Mouse (Mus musculus): Measurements from ENCODE around the gene Rplp0. TPM values are rescaled to one million over a fixed set of nuclear protein-coding genes. Genes with fewer than 3 reads are reported as not detected.

Gene Rplp0
- total RNA-seq, 2 experiments from 2014 or later: 645 to 715 TPM

- DNase-seq: no peak
- intact Hi-C loops (cut with DNase I): no loop called here
Observed at GRCm38 (mm10) chr5:115548501-115549285, 10.6 kb upstream of the Rplp0 start.

DNA sequence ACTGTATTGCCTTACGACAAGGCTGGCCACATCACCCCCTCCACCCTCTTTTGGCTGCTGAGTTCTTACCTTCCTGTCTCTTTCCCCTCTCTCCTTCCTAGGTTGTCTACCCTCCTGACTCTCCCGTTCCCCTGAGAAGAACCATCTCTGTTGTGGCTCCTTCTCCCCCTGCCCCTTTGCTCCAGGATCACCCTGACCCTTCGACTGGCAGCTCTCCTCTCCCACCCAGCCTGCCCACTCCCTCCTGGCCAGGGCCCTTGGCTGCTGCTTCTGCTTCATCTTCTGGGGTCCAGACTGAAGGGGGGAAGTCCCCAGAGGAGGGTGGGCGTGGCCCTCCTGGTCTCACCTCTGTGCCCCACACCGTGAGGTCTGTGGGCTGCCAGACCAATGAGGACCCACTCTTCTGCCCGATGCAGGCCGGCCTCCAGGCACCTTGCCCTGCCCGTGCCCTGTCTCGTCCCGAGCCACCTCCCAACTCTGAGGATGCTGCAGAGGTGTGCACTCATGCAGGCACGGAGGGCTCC is 8.7 kb upstream of the Rplp0 start:
- intact Hi-C loops (cut with DNase I): no loop called here
- no peak for DNase-seq

- no peak for DNase-seq
- intact Hi-C loops (cut with DNase I): no loop called here
Observed at GRCm38 (mm10) chr5:115551386-115551785, 7.9 kb upstream of the Rplp0 start.

- no peak for DNase-seq
- intact Hi-C loops (cut with DNase I): no loop called here
Observed at GRCm38 (mm10) chr5:115551799-115552198, 7.5 kb upstream of the Rplp0 start.

DNA sequence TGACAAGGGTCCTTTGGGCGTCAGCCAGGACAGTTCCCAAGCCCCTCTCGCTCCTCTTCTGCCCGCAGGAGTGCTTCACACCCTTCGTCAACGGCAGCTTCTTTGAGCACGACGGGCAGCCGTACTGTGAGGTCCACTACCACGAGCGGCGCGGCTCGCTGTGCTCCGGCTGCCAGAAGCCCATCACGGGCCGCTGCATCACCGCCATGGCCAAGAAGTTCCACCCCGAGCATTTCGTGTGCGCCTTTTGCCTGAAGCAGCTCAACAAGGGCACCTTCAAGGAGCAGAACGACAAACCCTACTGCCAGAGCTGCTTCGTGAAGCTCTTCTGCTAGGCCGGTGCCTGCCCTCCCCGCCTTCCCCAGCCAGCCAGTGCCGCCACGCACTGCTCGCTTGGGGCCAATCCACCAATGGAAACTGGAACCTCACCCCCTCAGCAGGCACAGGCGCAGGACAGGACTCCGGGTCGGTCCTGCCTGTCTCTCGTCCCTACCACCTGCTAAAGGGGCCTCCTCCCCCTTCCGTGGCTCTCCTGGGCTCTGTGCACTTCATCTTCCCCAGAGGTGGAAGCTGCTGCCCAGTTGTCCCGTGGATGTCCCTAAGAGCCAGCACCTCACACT is 5.4 kb upstream of the Rplp0 start:
- intact Hi-C loops (cut with DNase I): no loop called here
- DNase-seq: no peak

DNA sequence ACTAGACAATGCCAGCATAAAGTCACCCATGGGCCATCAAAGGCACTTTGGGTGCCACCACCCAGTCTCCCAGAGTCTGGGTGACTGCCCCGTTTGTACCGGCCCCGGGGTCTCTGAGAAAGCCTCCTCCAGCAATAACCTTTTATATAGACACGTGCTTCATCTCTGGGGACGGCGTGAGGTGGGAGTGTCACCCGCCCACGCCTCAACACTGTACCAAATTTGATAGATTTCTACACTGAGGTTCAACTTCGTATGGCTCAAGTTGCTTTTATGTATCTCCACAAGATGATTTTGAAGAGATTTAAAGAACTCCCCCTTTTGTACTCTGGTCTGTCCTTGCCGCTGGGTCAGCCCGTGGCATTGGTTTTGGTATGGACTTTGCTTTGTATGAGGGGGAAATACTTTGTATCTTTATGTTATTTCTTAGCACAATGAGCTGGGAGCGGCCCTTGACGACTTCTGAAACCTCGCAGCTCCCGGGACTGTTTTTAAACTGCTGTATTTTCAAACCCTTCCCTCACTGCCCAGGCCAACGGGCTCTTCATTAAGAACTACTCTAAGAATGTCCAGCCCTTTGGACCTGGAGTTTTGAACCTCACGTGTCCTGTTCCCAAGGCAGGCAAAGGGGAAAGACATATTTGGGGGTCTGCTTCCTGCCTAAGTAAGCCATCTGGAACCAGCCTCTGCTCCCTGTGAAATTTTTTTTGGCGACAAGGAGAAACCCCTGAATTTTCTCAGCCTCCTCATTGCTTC is 4.6 kb upstream of the Rplp0 start:
- intact Hi-C loops (cut with DNase I): no loop called here
- DNase-seq: no peak

DNA sequence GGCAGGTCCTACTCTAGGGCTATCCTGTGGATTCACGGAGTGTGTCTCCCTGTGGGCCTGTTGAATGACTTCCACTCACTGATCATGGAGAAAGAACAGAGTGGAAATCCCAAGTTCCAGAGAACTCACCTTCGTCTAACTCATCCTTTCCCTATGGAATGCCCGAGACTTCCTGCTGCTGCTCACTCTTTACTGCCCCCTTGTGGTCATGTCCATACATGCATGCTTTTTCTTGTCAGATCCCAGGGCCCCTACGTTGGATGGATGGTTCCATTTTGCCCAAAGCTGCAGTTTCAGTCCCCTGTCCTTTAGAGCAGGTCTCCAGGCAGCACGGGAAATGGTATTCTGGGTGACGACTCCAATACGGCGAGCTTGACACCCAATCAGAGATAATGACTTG is 3.0 kb upstream of the Rplp0 start:
- intact Hi-C loops (cut with DNase I): no loop called here
- peak; percentile 73 to 85 for DNase-seq

GRCm38 (mm10) chr5:115558182-115558794 is 979 bp upstream of the Rplp0 start:
- DNase-seq: no peak
- intact Hi-C loops (cut with DNase I): loop anchor here (2.0 kb wide), 1 partner anchor 19 kb away; no protein-coding TSS in a partner anchor

GRCm38 (mm10) chr5:115560336-115560905 is 1.2 kb downstream of the Rplp0 start:
- no peak for DNase-seq
- intact Hi-C loops (cut with DNase I): no loop called here

DNA sequence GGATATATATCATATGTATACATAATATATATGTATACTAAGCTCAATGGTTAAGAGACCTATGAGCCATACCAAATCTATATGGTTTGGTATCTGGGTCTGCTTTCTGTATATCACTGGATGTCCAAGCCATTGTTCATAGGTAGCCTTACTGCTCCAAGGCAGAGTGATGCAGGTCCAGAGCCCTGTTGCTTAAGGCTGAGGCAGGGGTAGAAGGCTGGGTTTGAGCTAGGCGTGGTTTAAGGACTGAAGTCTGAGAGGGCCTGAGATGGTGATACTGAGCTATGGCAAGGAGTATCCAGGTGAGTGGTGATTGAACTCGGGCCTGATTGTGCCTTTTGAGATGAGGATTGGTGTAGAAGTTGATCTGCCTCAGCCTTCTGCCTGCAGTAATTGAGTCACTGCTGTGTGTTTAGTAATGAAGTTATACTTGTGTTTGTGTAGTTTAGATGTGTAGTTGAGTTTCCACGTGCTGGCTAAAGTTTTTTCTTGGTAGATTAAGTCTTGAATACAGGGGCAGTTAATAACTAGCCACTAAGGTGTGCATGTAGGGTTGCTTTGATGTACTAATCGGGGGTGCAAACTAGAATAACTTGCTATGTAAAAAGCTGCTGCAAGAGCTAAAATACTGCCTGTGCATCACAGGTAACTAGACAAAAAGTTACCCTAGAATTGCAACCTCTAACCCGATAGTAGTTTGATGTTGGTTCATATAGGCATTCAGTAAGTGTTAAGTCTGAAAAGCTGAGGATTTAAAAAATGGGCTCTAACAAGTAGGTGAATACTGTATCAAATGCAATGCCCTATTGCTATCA is 4.7 kb downstream of the Rplp0 start:
- intact Hi-C loops (cut with DNase I): no loop called here
- DNase-seq: no peak

GRCm38 (mm10) chr5:115564737-115565393 is 5.6 kb downstream of the Rplp0 start, which contains the start of gene Gcn1l1:
Gene Gcn1l1, plus strand, starts transcription at chr5:115565254.
- intact Hi-C loops (cut with DNase I): no loop called here

GRCm38 (mm10) chr5:115565403-115565802 is 6.1 kb downstream of the Rplp0 start:
- no peak for DNase-seq
- intact Hi-C loops (cut with DNase I): no loop called here

More at GRCm38 (mm10) chr5:115564737-115565393, 5.6 kb downstream of the Rplp0 start, which contains the start of gene Gcn1l1:
- peak; percentile 85 to 87 for DNase-seq

GRCm38 (mm10) chr5:115568681-115569080 is 9.4 kb downstream of the Rplp0 start:
- intact Hi-C loops (cut with DNase I): no loop called here
- DNase-seq: no peak

- intact Hi-C loops (cut with DNase I): no loop called here
- DNase-seq: no peak
Observed at GRCm38 (mm10) chr5:115569308-115569707, 10.0 kb downstream of the Rplp0 start.

DNA sequence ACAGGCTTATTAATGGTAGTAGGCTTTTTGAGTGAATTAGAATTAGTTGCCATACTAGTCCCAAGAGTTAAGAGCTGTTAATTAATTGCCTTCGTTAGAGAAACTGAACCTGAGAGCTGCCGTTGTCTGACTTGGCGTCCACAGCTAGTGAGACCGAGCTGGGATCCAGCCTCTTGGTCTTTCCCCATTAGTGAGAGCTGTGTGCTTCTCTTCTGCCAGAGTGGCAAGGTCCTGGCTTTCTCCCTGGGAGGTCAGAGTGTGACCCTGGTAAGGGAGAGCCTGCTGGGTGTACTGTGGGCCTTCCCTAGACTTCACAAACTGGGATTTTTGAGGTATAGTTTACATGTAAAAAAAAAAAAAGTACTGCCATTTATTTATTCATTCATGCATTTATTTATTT is 10.5 kb downstream of the Rplp0 start:
- DNase-seq: no peak
- intact Hi-C loops (cut with DNase I): loop anchor here (10.0 kb wide), 1 partner anchor 1555 kb away; the partner anchor contains the start of gene Taok3

GRCm38 (mm10) chr5:115571086-115571485 is 11.8 kb downstream of the Rplp0 start:
- intact Hi-C loops (cut with DNase I): loop anchor here (10.0 kb wide), 1 partner anchor 1554 kb away; the partner anchor contains the start of gene Taok3
- no peak for DNase-seq

DNA sequence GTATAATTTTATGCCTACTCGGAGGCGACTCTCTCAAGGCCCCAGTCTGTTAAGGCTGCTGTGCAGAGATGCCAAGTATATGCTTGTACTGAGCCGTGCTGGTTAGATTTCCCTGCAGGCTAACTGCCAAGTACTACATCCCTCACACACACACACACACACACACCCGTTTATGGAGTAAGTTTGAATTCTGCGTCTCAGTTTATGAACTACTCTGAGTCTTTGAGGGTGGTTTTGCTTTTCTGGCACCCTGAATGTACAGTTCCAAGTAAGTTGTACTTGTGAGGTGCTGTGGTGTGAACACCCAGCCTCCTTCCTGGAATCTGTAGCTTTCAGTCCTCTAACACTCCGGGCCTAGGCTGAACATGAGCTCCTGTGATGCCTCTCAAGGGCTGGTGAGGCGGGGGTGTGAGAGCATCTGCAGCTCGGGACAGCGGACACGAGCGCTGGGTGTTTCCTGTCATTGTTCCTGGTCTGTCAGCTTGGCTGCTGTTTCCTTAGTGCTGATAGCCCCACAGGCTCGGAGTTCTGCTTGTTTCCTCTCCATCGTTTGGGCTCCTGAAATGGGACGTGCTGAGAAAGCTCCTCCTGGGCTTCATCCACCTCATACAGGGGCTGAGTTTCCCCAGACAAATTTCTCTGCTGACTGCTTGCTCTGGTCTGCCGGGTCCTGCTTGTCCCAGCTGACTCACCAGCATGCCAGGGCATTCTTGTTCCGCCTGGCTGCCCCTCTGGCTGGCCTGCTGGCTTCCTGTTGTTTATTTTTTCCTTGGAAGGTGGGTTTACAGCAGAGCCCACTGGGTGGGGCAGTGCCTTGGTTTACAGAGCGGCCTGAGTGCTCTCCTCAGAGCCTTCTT is 13.6 kb downstream of the Rplp0 start:
- DNase-seq: peak; percentile 49 to 62
- intact Hi-C loops (cut with DNase I): loop anchor here (10.0 kb wide), 1 partner anchor 1552 kb away; the partner anchor contains the start of gene Taok3
